Mouse (Mus musculus) embryonic fibroblast, embryonic 13.5 days (primary cell): ENCODE data around the gene Bmp2k.

Experiments used
- CTCF ChIP-seq: IDR thresholded peaks from 2 replicates; pipeline ENCODE4 v1.5.1; 2011; ENCODE audit warnings: mild to moderate bottlenecking, control low read depth, low read length, moderate library complexity, borderline replicate concordance; ENCODE audit not compliant: insufficient read depth
- POLR2A ChIP-seq: IDR thresholded peaks from 2 replicates; pipeline ENCODE4 v1.6.1; 2011; ENCODE audit warnings: low read depth, mild to moderate bottlenecking, control low read depth, low read length, moderate library complexity

DNA sequence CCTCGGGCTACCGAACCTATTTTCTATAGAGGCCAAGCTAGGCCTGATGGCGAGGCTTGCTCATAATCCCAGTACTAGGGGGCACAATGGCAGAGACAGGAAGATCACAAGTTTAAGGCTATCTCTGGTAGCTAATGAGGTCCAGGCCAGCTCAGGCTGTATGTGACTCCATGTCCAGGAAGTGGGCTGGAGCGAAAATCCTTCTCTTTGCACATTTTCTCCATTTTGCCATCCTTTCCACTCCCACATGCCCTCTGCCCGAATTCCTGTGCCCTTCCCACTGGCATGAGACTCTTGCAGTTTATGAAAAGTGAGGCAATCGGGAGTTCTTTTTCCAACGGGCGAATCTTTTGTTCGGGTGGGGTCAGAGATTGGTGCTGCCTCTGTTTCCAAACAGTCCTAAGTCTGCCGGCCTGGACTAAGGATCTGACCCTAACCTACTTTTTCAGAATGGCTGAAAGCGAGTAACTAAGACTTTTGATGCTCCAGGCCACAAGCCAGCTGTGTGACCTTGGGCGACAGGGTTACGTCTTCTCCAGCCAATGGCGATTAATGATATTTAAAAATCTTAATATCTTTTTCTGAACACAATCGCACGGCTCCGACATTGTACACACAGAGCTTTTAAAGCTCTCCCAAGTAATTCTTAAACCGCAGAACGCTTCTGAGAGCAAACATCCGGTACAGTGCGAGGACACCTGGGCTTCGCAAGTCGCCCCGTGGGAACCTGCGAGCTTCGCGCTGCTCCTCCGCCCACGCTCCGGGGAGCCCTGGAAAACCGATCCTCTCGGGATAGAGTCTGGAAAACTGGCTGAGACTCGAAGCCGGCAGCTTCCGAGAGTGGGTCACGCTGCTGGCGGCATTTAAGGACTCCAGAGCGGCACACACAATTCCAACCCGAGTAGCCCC, 834 bp upstream of the Bmp2k start:
- TF ChIP-seq CTCF, result no peak
- TF ChIP-seq POLR2A, result peak; percentile 33; the same call in 1 of the 2 replicates
